Mouse (Mus musculus) lung, adult 2 months (tissue): ENCODE data around the gene Atp6v0a1. TPM values are rescaled to one million over a fixed set of nuclear protein-coding genes. Genes with fewer than 3 reads are reported as not detected.

ENCODE experiments used
- DNase-seq: peaks from one replicate; pipeline ENCODE4 v3.0.0; 2022
- H3K4me1 ChIP-seq: fragments of 200-500 bp; 2 replicates; pipeline ENCODE4 v1.6.1; 2011; ENCODE audit warnings: low read length; ENCODE audit not compliant: control insufficient read depth, insufficient read depth
- H3K4me3 ChIP-seq: fragments of 200-500 bp; replicated peaks from 2 replicates; pipeline ENCODE3; 2011; ENCODE audit warnings: low read depth, mild to moderate bottlenecking, control low read depth, low read length; ENCODE audit errors: extremely low read depth
- CTCF ChIP-seq: fragments of 200-500 bp; IDR thresholded peaks from 2 replicates; pipeline ENCODE4 v1.5.1; 2011; ENCODE audit warnings: mild to moderate bottlenecking, low read length, control low read depth; ENCODE audit not compliant: insufficient read depth
- POLR2A ChIP-seq: fragments of 200-500 bp; IDR thresholded peaks from 2 replicates; pipeline ENCODE4 v1.6.1; 2011; ENCODE audit warnings: low read depth, mild to moderate bottlenecking, control low read depth, low read length, borderline replicate concordance; ENCODE audit errors: extremely low read depth
- WGBS: fragments of 180-500 bp; shearing (Covaris S2); methylation state at CpG from one replicate; pipeline ENCODE4 v1.1.7; 2018; 5-methylcytosine and 5-hydroxymethylcytosine counted together
- polyA plus RNA-seq: library from polyadenylated mRNA; depleted of rRNA; stranded (reverse); fragments of >200 nt; gene quantifications from 2 replicates; pipeline ENCODE4 v1.2.3, GENCODE M21; 2012; rRNA removed

Gene Atp6v0a1
- polyA plus RNA-seq, 1 experiment = 102 TPM

DNA sequence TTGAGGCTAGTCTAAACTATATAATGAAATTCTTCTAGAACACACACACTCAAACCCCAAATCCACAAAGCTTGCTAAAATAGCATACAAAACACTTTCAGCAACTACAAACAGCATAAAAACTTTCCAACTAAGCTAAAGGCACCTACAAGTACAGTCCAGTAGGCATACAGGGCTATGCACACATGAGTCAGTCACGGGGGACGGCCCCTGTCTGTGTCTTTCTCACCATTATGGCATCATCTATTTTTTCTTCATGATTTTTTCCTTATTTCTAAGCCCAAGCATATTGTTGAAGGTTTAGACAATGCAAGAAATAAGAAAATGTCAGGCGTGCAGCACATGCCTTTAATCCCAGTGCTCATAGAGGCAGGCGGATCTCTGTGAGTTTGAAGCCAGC lies 101.9 kb downstream of the Atp6v0a1 start:
- Histone ChIP-seq H3K4me3 (no peak overlapping the region), H3K4me1 (peaks cover 4% of the 10 kb centered on the region; the same call in 1 of the 2 replicates)
- WGBS = 77% methylated on average over 4 of the region's 4 CpGs
- DNase-seq = no peak
- TF ChIP-seq POLR2A = no peak
- no peak for TF ChIP-seq CTCF

- no peak overlapping the region for H3K4me3 ChIP-seq
- peaks cover 4% of the 10 kb centered on the region; the same call in 1 of the 2 replicates for H3K4me1 ChIP-seq
- 90% methylated on average over 3 of the region's 3 CpGs for WGBS
- no peak for DNase-seq
- TF ChIP-seq POLR2A (no peak), CTCF (no peak)
These were observed 102.9 kb downstream of the Atp6v0a1 start for GRCm38 (mm10) chr11:101112186-101112585.

Other genes with a start within 250 kb of the Atp6v0a1 start
- 1.1 and 1.8 TPM in 2 replicates for gene Kcnh4, start 249.5 kb upstream of the Atp6v0a1 start, polyA plus RNA-seq
- gene Hcrt, start 246.5 kb upstream of the Atp6v0a1 start, polyA plus RNA-seq = not detected in 2 replicates
- 14.4 and 18.2 TPM in 2 replicates for gene Ghdc, start 238.5 kb upstream of the Atp6v0a1 start, polyA plus RNA-seq
- gene Stat5b, start 158.7 kb upstream of the Atp6v0a1 start, polyA plus RNA-seq = 38.8 and 44.7 TPM in 2 replicates
- gene Stat5a, start 150.1 kb upstream of the Atp6v0a1 start, polyA plus RNA-seq = 19.0 and 20.4 TPM in 2 replicates
- gene Stat3, start 69.9 kb upstream of the Atp6v0a1 start, polyA plus RNA-seq = 115 and 147 TPM in 2 replicates
- 270 and 280 TPM in 2 replicates for gene Cavin1, start 38.6 kb upstream of the Atp6v0a1 start, polyA plus RNA-seq
- 32.2 and 33.5 TPM in 2 replicates for gene Naglu, start 60.6 kb downstream of the Atp6v0a1 start, polyA plus RNA-seq
- 0.17 and 0.29 TPM in 2 replicates for gene Hsd17b1, start 69.0 kb downstream of the Atp6v0a1 start, polyA plus RNA-seq
- 40.2 and 43.9 TPM in 2 replicates for gene Coasy, start 73.1 kb downstream of the Atp6v0a1 start, polyA plus RNA-seq
- 25.5 and 47.0 TPM in 2 replicates for gene Mlx, start 77.8 kb downstream of the Atp6v0a1 start, polyA plus RNA-seq
- gene Psmc3ip, start 86.0 kb downstream of the Atp6v0a1 start, polyA plus RNA-seq = 1.5 and 2.1 TPM in 2 replicates
- 47.6 and 58.8 TPM in 2 replicates for gene Retreg3, start 110.4 kb downstream of the Atp6v0a1 start, polyA plus RNA-seq
- 10.7 and 14.4 TPM in 2 replicates for gene Tubg1, start 110.5 kb downstream of the Atp6v0a1 start, polyA plus RNA-seq
- 2.4 and 3.2 TPM in 2 replicates for gene Tubg2, start 146.5 kb downstream of the Atp6v0a1 start, polyA plus RNA-seq
- 2.6 and 2.7 TPM in 2 replicates for gene Cntnap1, start 161.1 kb downstream of the Atp6v0a1 start, polyA plus RNA-seq
- gene Plekhh3, start 161.9 kb downstream of the Atp6v0a1 start, polyA plus RNA-seq = 41.2 and 47.4 TPM in 2 replicates
- gene Ccr10, start 166.0 kb downstream of the Atp6v0a1 start, polyA plus RNA-seq = 0.45 and 0.62 TPM in 2 replicates
- gene Ezh1, start 217.0 kb downstream of the Atp6v0a1 start, polyA plus RNA-seq = 38.9 and 50.1 TPM in 2 replicates
- gene Ramp2, start 236.6 kb downstream of the Atp6v0a1 start, polyA plus RNA-seq = 710 and 828 TPM in 2 replicates
- gene Vps25, start 244.3 kb downstream of the Atp6v0a1 start, polyA plus RNA-seq = 82.9 and 97.4 TPM in 2 replicates